Mouse (Mus musculus) left cerebral cortex, postnatal 10 days (tissue): Measurements from ENCODE around the gene Aldh4a1. TPM values are rescaled to one million over a fixed set of nuclear protein-coding genes. Genes with fewer than 3 reads are reported as not detected.

Source experiments
- microRNA-seq: library from miRNA; unstranded; fragments of <30 nt; microRNA quantifications from one replicate; pipeline ENCODE4 v1.2.0, GENCODE M21; 2022
- total RNA-seq, 2 experiments: library from RNA; stranded (reverse); gene quantifications; 2 replicates each; pipeline ENCODE4 v1.2.3; 2021

Aldh4a1 gene
- total RNA-seq, 2 experiments from 2014 or later = 18.4 to 19.1 TPM

Small RNA genes within 50 kb of the gene (microRNA-seq; reads per million reads assigned to microRNA genes)
- not detected for gene Gm25571
- gene Mir7020 = 2.0 reads per million

Other genes with a start within 250 kb of the Aldh4a1 start
- gene Iffo2, start 92.3 kb upstream of the Aldh4a1 start, total RNA-seq = 10 to 100 TPM; 18.4 to 18.9 TPM
- not detected for gene Gm21969, start 19.7 kb upstream of the Aldh4a1 start, total RNA-seq
- gene Tas1r2, start 30.7 kb downstream of the Aldh4a1 start, total RNA-seq = not detected
- not detected for gene Pax7, start 210.7 kb downstream of the Aldh4a1 start, total RNA-seq